Comparison of ENCODE assay signal across 17 mouse cellular contexts in genomic region chr13:116213843-116214829, GRCm38 (mm10).
A peak's percentile ranks its signal among the peaks of the same experiment; 100 is the strongest.
DNase-seq lines count a peak whose midpoint lies in the region; ATAC-seq and TF ChIP-seq lines count a peak whose summit lies in the region.
"Had no signal": no experiment of that assay in that cellular context is flagged by ENCODE, and none has a peak within 500 bp of the region (broad histone marks: within the 10 kb centered on the region; RNA-seq: fewer than 3 reads in every experiment).

No protein-coding gene starts in this region.

- 0 out of 2 replicates have a peak overlapping the region, but pooled peaks have one; percentile 7 for H3K4me2 ChIP-seq in lung, embryonic 14.5 days
- H3K4me2 ChIP-seq in neural tube, embryonic 13.5 days = no peak overlapping the region
- H3K4me2 ChIP-seq in neural tube, embryonic 15.5 days = no peak overlapping the region
- H3K4me2 ChIP-seq in forebrain, embryonic 15.5 days (replicated peaks) = no peak overlapping the region
- H3K4me2 ChIP-seq: heart, embryonic 13.5 days; liver, embryonic 11.5 days had no signal

- TF ChIP-seq CTCF in lung, embryonic 14.5 days (IDR thresholded peaks at IDR 0.05; ENCODE audit: low read depth) = no peak
- no peak for TF ChIP-seq CTCF in lung, adult 2 months (IDR thresholded peaks at IDR 0.05; ENCODE audit: insufficient read depth, low read length)

- no peaks in the 10 kb centered on the region for H3K4me1 ChIP-seq in lung, embryonic 14.5 days (ENCODE audit: insufficient read depth)
- no peaks in the 10 kb centered on the region for H3K4me1 ChIP-seq in lung, adult 2 months (ENCODE audit: control insufficient read depth, insufficient read depth, low read length)
- peaks cover 8% of the 10 kb centered on the region for H3K4me1 ChIP-seq in neural tube, embryonic 13.5 days (replicated peaks)
- peaks cover 7% of the 10 kb centered on the region; the same call in 1 of the 2 replicates for H3K4me1 ChIP-seq in neural tube, embryonic 15.5 days
- peaks cover 10% of the 10 kb centered on the region for H3K4me1 ChIP-seq in forebrain, embryonic 15.5 days
- H3K4me1 ChIP-seq: heart, embryonic 13.5 days had no signal

- DNase-seq in lung, embryonic 14.5 days = peak; percentile 65
- no peak for DNase-seq in lung, adult 2 months
- peak; percentile 48 for DNase-seq in retina, embryonic 14.5 days (ENCODE audit: low spot score)
- no peak for DNase-seq in frontal cortex, postnatal 36 days (ENCODE audit: low spot score in 2 of 2)
- no peak for DNase-seq in layer of hippocampus, postnatal 36 days
- DNase-seq: B cell, adult 2 months; cerebellum, postnatal 25 days; kidney, adult 2 months; kidney, postnatal 14 days; lung, postnatal 36 days; thymus, postnatal 25 days had no signal

- H3K9ac ChIP-seq in lung, embryonic 14.5 days = no peak overlapping the region
- H3K9ac ChIP-seq in neural tube, embryonic 13.5 days = no peak overlapping the region
- H3K9ac ChIP-seq in neural tube, embryonic 15.5 days (replicated peaks) = no peak overlapping the region
- no peak overlapping the region for H3K9ac ChIP-seq in forebrain, embryonic 15.5 days (replicated peaks)
- H3K9ac ChIP-seq: heart, embryonic 13.5 days had no signal

- no peak overlapping the region for H3K27ac ChIP-seq in lung, embryonic 14.5 days (ENCODE audit: low read depth)
- no peak overlapping the region for H3K27ac ChIP-seq in neural tube, embryonic 13.5 days (replicated peaks)
- H3K27ac ChIP-seq in neural tube, embryonic 15.5 days (replicated peaks) = no peak overlapping the region
- no peak overlapping the region; the same call in 1 of the 2 replicates for H3K27ac ChIP-seq in forebrain, embryonic 15.5 days (replicated peaks)
- H3K27ac ChIP-seq: heart, embryonic 13.5 days had no signal

- TF ChIP-seq POLR2A in lung, adult 2 months (IDR thresholded peaks at IDR 0.05; ENCODE audit: borderline replicate concordance, extremely low read depth, low read depth, low read length) = no peak

- H3K4me3 ChIP-seq in lung, embryonic 14.5 days (ENCODE audit: low read depth, low read length) = no peak overlapping the region
- no peak overlapping the region for H3K4me3 ChIP-seq in lung, adult 2 months (replicated peaks; ENCODE audit: extremely low read depth, low read depth, low read length)
- no peak overlapping the region for H3K4me3 ChIP-seq in neural tube, embryonic 13.5 days
- no peak overlapping the region for H3K4me3 ChIP-seq in neural tube, embryonic 15.5 days (replicated peaks)
- H3K4me3 ChIP-seq in forebrain, embryonic 15.5 days = no peak overlapping the region
- H3K4me3 ChIP-seq: heart, embryonic 13.5 days had no signal

- no peaks in the 10 kb centered on the region for H3K27me3 ChIP-seq in lung, embryonic 14.5 days (ENCODE audit: insufficient read depth, low read length)
- no peaks in the 10 kb centered on the region for H3K27me3 ChIP-seq in neural tube, embryonic 13.5 days
- H3K27me3 ChIP-seq in neural tube, embryonic 15.5 days (replicated peaks) = no peaks in the 10 kb centered on the region
- H3K27me3 ChIP-seq in forebrain, embryonic 15.5 days = no peaks in the 10 kb centered on the region
- H3K27me3 ChIP-seq: heart, embryonic 13.5 days; Patski had no signal

- WGBS in lung, embryonic 14.5 days = 32% methylated on average over 6 of the region's 6 CpGs
- 42% methylated on average over 6 of the region's 6 CpGs for WGBS in lung, adult 2 months
- 32% methylated on average over 6 of the region's 6 CpGs for WGBS in neural tube, embryonic 13.5 days
- WGBS in neural tube, embryonic 15.5 days = 30% methylated on average over 6 of the region's 6 CpGs
- 16% methylated on average over 6 of the region's 6 CpGs for WGBS in forebrain, embryonic 15.5 days

- no peaks in the 10 kb centered on the region for H3K9me3 ChIP-seq in lung, embryonic 14.5 days (ENCODE audit: low read depth, low read length)
- no peaks in the 10 kb centered on the region for H3K9me3 ChIP-seq in neural tube, embryonic 13.5 days
- no peaks in the 10 kb centered on the region for H3K9me3 ChIP-seq in neural tube, embryonic 15.5 days (replicated peaks)
- no peaks in the 10 kb centered on the region for H3K9me3 ChIP-seq in forebrain, embryonic 15.5 days
- H3K9me3 ChIP-seq: heart, embryonic 13.5 days had no signal

- no peaks in the 10 kb centered on the region for H3K36me3 ChIP-seq in lung, embryonic 14.5 days (ENCODE audit: insufficient read depth)
- no peaks in the 10 kb centered on the region for H3K36me3 ChIP-seq in neural tube, embryonic 13.5 days
- H3K36me3 ChIP-seq in neural tube, embryonic 15.5 days = no peaks in the 10 kb centered on the region
- H3K36me3 ChIP-seq in forebrain, embryonic 15.5 days = no peaks in the 10 kb centered on the region
- H3K36me3 ChIP-seq: heart, embryonic 13.5 days had no signal

- peak; percentile 96 for ATAC-seq in lung, embryonic 14.5 days (ENCODE audit: insufficient read depth)
- ATAC-seq in neural tube, embryonic 13.5 days (ENCODE audit: low read depth) = peak; percentile 56; the same call in 1 of the 2 replicates
- no peak for ATAC-seq in neural tube, embryonic 15.5 days (ENCODE audit: low FRiP score)
- peak; percentile 92 for ATAC-seq in forebrain, embryonic 15.5 days (replicated peaks)
- ATAC-seq: Patski had no signal

Comparison
In these comparisons a context has a peak if more than half of its experiments do, and no peak if none do; other contexts are left out.
1. DNase-seq: peak in lung, embryonic 14.5 days (single experiment) and retina, embryonic 14.5 days (single experiment); none in lung, adult 2 months (single experiment), frontal cortex, postnatal 36 days (0 of 2) and layer of hippocampus, postnatal 36 days (0 of 2).